Mouse (Mus musculus): ENCODE measurements around the gene Pax8. TPM values are rescaled to one million over a fixed set of nuclear protein-coding genes. Genes with fewer than 3 reads are reported as not detected.

The Pax8 gene
- polyA plus RNA-seq, 1 experiment: 3.6 TPM

- H3K4me1 ChIP-seq (ENCODE audit: control insufficient read depth, insufficient read depth, low read length): no peaks in the 10 kb centered on the region
- no peak overlapping the region for H3K4me3 ChIP-seq (replicated peaks; ENCODE audit: insufficient read depth, low read depth, low read length)
- H3K27me3 ChIP-seq (ENCODE audit: control insufficient read depth, insufficient read depth, low read length): no peaks in the 10 kb centered on the region
- no peak for DNase-seq
- WGBS: 86% methylated on average over 5 of the region's 5 CpGs
- TF ChIP-seq CTCF (IDR thresholded peaks at IDR 0.05; ENCODE audit: borderline replicate concordance, insufficient read depth, low read depth, low read length) (no peak), POLR2A (IDR thresholded peaks at IDR 0.05; ENCODE audit: borderline replicate concordance, insufficient read depth, low read length) (no peak)
- H3K27ac ChIP-seq (ENCODE audit: insufficient read depth, low read length): no peak overlapping the region
Observed at GRCm38 (mm10) chr2:24378747-24379450, 96.5 kb downstream of the Pax8 start.

Other genes starting within 250 kb of the Pax8 start
- not detected in 2 replicates for gene Il1f5, start 198.6 kb downstream of the Pax8 start, polyA plus RNA-seq (2012; rRNA removed)
- not detected in 2 replicates for gene Il1f10, start 184.4 kb downstream of the Pax8 start, polyA plus RNA-seq (2012; rRNA removed)
- not detected in 2 replicates for gene Il1rn, start 138.7 kb downstream of the Pax8 start, polyA plus RNA-seq (2012; rRNA removed)
- 0.30 and 0.79 TPM in 2 replicates for gene Psd4, start 108.0 kb downstream of the Pax8 start, polyA plus RNA-seq (2012; rRNA removed)

Measured in cerebellum, adult 2 months (tissue).